Mouse (Mus musculus): ENCODE measurements around the gene Krr1.
A peak's percentile ranks its signal among the peaks of the same experiment; 100 is the strongest.
"Not testable (repeated sequence)": the region's sequence is repeated elsewhere in the genome, so short reads cannot be mapped to it uniquely, and the experiment has no call there.

Gene Krr1

DNA sequence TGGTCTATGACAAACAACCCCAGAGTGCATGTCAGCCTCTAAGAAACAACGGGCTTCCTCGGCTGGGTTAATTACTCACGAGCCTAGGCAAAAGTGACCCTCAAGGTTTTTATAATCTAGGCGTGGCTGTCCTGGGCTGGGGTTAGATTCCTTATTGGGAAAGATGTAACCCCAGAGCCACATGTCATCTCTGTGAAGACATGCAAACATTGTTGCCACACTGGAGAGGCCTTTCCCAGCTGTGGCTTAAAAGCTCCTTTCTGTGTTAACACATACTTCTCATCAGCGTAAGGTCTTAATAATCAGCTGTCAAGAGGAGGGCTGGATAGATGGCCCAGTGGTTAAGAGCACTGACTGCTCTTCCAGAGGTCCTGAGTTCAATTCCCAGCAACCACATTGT lies 10.6 kb downstream of the Krr1 start:
- no peak for DNase-seq

DNA sequence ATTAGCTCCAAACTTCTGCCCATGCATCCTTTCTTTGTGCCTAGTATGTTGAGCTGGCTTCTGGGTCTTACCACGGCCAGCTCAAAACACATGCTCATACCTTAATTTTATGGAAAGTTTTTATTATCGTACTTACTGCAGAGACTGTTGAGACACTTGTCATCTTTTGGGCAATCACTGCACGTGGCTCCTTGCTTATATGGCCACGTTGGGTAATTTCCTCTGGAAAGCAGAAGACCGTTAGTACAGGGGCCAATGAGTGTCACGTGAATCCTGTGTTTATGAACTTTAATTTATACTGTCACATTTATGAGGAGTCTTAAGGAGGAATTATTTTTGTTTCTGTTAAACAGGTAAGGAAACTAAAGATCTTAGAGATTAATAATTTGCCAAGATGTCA lies 14.0 kb downstream of the Krr1 start:
- DNase-seq: no peak

DNA sequence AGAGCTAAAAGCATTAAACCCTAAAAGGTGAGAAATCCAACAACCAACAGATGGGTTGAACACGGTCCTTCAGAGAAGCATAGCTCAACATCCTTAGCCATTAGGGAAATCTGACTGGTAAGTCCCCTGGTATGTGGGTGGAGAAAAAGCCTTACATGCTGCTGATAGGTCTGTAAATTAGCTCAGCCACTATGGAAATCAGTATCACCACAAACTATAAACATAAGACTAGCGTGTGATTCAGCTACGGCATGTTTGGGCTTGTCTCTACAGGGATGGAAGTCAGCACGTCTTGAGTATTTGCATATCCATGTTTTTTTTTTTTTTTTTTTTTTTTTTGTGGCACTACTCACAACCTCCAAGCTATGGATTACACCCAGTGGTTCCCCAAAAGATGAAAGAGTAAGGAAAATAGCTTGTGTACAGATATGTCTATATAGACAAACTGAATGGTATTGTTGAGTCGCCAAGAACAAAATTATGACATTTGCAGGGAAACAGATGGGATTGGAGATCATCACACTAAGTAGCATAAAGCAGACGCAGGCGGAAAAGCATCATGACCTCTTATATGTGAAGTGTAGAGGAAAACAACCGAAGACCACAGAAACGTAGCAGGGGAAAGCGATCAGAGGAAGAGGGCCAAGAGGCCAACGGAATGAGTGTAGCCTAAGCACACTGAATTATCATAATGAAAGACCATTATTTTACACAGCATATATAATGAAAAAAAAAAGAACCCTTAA lies 23.5 kb downstream of the Krr1 start:
- DNase-seq: no peak

DNA sequence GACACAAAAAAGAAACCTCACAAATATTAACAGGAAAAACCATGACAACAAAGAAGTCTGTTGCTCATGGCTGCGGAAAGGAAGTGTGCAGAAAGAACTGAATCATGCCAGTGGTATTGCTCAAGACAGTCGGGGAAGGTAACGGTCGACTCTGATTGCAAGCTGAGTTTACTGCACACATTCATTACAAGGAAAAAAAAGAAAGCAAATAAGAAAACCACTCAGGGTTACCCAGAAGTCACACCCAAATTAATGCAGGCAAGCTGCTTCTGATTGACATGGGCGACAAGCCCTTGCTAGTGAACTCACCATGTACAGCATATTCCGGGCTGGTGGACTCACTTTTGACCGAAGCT lies 24.1 kb downstream of the Krr1 start:
- no peak for DNase-seq

DNA sequence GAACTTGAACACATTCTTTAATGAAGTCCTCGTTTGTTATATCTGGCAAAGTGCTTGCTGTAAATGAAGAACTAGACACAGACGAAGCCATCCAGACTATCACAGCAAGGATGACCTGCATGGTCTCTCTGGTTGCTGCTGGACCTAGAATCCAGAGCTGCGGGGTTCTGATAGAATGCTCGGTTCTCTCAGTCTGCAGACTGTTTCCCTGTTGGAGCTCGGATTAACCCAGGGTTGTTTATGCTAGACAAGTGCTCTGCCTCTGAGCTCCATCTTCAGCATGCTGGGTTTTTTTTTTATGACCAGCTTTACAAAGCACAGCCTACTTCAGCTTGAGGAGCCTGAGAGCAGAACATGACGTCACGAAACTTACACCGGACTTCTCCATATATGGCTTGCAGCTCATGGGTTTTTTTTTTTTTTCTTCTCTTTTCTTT lies 24.5 kb downstream of the Krr1 start:
- DNase-seq: peak in 1 of 2 experiments; percentile 30

DNA sequence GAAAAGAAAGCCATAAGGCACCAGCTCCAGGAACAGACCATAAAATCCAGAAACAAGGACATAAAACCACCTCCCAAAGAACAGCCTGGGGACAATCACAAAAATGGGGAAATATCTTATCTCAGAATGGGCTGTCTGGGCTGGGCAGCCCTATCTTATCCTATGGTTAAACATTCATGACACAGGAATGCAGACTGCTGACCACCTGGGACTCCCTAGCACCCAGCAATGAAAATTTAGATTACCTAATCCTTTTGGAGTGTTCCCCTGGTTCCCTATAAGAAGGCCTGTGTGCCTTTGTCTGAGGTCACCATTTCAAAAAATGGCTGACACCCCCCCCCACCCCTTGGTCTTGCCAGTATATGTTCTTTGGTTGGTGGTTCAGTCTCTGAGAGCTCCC lies 25.2 kb downstream of the Krr1 start:
- DNase-seq: no peak

DNA sequence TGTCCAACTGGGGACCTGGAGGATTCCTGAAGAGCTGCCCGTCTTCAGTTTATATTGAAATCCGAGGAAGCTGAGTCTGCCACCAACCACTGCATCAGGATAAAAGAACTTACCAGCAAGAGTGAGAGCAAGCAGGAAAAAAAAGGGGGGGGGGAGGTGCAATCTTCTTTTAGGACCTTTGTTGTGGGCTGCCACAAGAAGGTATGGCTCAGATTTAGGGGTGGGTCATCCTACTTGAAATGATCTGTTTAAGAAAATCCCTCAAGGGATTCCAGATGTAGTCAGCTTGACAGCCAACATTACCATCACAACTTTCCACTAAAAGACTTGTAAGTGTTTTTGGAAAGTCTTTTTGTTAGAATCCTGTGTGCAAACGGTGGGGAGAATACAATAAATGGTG lies 27.3 kb downstream of the Krr1 start:
- no peak for DNase-seq

DNA sequence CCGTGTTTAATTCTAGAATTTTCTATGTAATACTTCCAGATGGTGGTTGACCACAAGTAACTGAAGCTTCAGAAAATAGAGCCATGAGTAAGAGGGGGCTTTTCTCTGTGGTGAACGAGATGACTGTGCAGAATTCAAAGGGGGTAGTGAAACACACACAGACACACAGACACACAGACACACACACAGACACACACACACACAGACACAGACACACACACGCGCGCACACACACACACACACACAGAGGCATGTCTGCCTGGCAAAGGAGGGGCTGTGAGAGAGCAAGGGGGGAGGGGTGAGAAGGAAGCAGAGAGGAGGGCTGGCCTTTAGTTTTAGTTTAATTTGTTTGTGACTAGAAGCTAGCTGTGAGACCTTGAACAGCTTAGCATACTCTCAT lies 28.1 kb downstream of the Krr1 start:
- DNase-seq: no peak

DNA sequence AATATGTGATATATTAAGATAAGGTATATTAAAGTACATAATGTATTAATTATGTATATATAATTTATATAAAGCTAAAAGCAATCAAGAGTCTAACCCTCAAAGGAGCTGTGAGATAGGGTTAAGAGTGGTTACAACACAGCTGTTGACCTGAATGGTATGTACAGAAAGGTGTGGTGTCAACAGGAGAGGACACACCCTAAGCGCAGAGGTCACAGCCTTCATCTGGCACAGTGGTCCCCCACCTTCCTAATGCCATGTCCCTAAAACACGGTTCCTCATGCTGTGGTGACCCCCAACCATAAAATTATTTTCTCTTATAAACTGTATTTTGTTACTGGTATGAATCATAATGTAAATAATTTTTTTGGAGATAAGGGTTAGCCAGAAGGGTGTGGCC lies 28.9 kb downstream of the Krr1 start:
- DNase-seq: no peak

DNA sequence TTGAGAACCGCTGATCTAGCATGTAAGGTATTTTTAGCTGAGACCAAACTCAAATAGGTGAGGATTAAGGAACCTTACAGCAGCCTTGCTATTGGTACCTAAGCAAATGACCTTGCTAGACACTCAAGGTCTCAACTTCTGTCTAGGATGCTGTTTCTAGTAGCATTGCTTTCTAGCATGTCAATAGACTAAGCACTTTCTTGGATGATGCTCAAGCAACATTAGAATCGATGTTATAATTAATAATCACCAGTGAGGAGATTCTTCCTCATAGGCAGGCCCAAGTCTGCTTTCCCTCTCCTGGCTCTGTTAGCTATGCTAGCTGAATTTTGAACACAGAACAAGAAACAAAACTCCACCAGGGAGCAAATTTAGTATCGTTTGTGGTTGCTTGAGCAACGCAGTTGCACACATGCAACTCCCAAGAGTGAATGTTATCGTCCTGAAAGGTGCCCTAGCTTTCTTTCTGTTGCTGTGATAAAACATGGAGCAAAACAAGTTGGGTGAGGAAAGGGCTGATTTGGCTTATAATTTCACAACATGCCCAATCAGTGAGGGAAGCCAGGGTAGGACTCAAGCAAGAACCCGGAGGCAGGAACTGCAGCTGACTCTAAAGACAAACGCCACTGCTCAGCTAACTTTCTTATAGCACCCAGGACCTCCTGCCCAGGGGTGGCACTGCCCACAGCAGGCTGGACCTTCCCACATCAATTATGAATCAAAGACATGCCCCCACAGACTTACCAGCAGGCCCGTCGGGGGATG lies 29.5 kb downstream of the Krr1 start:
- no peak for DNase-seq

DNA sequence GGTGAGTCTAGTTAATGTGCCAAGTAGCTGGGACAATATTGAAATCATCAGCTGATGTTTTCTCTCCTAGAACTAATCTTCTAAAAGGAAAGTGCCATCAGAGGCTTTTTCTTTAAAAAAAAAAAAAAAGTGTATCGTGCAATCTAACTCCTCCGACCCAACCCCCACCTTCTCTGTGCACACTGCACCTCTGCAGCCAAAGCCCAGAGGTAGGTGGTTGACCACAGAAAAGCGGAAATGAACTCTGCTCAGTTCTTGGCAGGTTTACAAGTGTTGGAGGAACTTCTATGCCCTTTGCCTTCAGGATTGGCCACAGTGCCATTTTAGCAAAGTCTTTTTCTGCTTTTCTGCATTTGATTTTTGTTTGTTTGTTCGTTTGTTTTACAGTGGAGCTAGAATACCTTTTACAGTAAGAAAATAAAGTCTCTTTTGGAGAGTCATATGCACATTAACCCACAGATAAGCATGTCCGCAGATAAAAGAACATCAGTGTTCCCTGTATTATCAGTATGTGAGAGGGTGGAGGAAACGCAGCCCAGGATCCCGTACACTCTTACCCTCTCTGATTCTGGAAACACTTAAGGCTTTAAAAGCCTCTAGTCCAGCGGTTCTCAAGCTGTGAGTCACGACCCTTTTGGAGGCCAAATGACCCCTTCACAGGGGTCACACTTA lies 30.2 kb downstream of the Krr1 start, which contains the start of gene Glipr1:
TSS of gene Glipr1 (minus strand) at position 88 of the 672 bp plus-strand sequence.
- DNase-seq: peak; percentile 17 to 59

DNA sequence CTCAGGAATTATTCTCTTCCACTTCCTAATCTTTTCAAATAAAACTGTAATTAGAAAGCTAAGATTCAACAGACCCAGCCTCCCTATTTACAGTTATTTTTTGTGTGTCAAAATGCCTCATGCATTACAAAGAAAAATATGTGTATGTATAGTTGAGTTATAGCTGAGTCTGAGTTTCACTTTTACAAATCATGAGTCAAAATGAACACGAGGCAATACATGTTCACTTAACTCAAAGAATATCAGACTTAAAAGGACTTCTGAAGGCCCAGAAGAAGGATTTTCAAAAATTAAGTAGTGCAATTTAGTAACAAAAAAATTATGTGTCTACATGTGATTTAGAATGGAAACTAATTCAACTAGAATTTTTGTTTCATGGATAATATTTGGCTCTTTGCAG lies 37.0 kb downstream of the Krr1 start:
- not testable (repeated sequence) for DNase-seq

DNA sequence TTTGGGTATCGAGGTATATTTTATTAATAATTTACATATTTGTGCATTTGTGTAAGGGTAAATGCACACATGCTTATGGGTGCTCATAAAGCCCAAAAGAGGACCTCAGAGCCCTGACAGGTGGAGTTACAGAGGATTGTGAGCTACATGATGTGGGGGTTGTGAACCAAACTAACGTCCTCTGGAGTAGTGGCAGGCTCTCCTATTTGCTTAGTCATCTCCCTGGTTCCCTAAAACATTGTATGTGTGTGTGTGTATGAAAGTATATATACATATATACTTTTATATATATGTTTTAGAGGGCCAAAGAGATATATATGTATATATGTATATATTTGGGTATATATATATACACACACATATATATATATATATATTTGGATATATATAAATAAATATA lies 51.1 kb downstream of the Krr1 start:
- no peak for DNase-seq

DNA sequence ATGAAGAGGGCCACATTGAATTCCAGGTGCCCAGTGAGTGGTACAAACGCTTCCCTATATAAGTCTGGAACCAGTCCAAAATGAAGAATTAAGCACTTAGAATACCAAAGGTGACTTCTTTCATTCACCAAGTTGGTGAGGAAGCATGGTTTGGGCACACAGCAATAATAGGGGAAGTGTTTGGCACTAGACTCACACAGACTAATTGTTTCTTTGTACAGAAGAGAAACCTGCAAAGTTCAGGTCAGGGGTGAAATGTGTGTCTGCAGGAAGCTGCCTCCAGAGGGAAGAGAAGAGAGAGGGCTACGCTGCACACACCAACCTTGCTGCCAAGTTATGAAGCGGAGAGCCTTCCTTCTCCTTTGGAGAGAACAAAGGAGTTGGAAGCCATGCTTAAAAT lies 56.2 kb downstream of the Krr1 start:
- DNase-seq: not testable (repeated sequence)

All from thymus, adult 18-20 months (tissue).